Mouse (Mus musculus): ENCODE measurements at regions not wholly inside any gene's neighbourhood (a gene's known extent, or its start where the extent isn't known, plus 50 kb on each side); places are given as distances from the start of the nearest gene placed in this dataset.

DNA sequence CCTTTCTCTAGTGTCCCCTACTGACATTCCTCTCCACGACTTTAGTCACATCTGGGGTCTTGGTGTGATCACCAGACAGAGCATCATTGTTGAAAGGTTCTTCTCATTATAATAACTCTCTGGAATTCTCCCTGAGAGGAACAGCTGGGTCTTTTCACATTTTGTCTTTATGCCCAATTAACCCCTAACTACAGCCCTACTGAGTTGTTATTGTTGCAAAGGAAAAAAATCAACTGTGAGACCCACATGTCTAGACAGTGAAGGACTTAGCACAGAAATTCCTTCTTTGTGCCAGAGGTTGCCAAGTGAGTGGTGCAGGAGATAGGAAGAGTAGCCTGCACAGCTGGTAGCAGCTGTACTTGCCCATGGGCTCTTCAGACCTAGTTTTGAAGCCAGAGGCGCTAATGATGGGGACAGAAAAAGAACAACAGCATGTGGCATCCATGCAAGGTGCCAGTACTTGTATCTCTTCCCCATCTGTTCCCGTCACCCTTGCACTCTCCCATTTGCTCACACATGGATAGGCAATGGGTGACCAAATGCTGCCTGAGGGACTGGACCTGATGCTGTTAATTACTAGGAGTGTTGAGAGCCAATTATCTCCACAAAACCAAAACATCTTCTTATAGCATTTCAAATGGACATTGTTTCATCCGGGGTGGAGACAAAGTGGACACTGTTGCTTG is 189.1 kb downstream of the Olfm4 start:
- ATAC-seq (ENCODE audit: insufficient number of reproducible peaks, low FRiP score) = no peak
- WGBS = 35% methylated on average over 4 of the region's 4 CpGs
- Histone ChIP-seq H3K27me3 (replicated peaks) (no peaks in the 10 kb centered on the region), H3K9me3 (replicated peaks) (no peaks in the 10 kb centered on the region), H3K4me1 (replicated peaks) (no peaks in the 10 kb centered on the region), H3K4me3 (no peak overlapping the region), H3K9ac (no peak overlapping the region), H3K27ac (ENCODE audit: poor library complexity, severe bottlenecking) (no peak overlapping the region), H3K4me2 (no peak overlapping the region), H3K36me3 (no peaks in the 10 kb centered on the region)

DNA sequence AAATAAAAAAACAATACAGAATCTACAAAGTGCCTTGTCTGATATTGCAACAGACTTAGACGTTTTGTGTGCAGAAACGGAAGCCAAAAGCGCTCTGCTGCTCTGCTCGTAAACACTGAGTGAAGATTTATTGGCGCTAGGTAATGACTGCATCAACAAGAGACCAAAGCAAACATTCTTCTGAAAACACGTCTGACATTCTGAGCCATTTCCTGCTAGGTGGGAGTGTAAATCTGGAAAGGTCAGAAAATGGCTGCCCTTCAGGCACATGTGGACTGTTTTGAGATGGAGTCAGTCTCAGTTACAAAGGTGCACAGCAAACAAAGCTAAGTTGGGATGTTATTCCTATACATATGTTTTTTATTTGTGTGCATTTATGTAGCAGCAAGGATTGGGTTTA is 192.6 kb downstream of the Olfm4 start:
- ATAC-seq (ENCODE audit: insufficient number of reproducible peaks, low FRiP score) = no peak
- H3K36me3 ChIP-seq = no peaks in the 10 kb centered on the region
- no peaks in the 10 kb centered on the region for H3K4me1 ChIP-seq (replicated peaks)
- H3K4me2 ChIP-seq = no peak overlapping the region
- no peaks in the 10 kb centered on the region for H3K9me3 ChIP-seq (replicated peaks)
- no peak overlapping the region for H3K4me3 ChIP-seq
- 72% methylated on average over 6 of the region's 6 CpGs for WGBS
- no peak overlapping the region for H3K9ac ChIP-seq
- no peak overlapping the region for H3K27ac ChIP-seq (ENCODE audit: poor library complexity, severe bottlenecking)
- H3K27me3 ChIP-seq (replicated peaks) = no peaks in the 10 kb centered on the region

GRCm38 (mm10) chr14:80195041-80195440 is 211.2 kb downstream of the Olfm4 start:
- H3K4me1 ChIP-seq (replicated peaks) = no peaks in the 10 kb centered on the region
- WGBS = 41% methylated on average over 2 of the region's 2 CpGs
- ATAC-seq (ENCODE audit: insufficient number of reproducible peaks, low FRiP score) = no peak
- H3K27ac ChIP-seq (ENCODE audit: poor library complexity, severe bottlenecking) = no peak overlapping the region
- no peaks in the 10 kb centered on the region for H3K27me3 ChIP-seq (replicated peaks)
- H3K36me3 ChIP-seq = no peaks in the 10 kb centered on the region
- no peak overlapping the region for H3K4me2 ChIP-seq
- H3K9ac ChIP-seq = no peak overlapping the region
- H3K9me3 ChIP-seq (replicated peaks) = no peaks in the 10 kb centered on the region
- H3K4me3 ChIP-seq = no peak overlapping the region

DNA sequence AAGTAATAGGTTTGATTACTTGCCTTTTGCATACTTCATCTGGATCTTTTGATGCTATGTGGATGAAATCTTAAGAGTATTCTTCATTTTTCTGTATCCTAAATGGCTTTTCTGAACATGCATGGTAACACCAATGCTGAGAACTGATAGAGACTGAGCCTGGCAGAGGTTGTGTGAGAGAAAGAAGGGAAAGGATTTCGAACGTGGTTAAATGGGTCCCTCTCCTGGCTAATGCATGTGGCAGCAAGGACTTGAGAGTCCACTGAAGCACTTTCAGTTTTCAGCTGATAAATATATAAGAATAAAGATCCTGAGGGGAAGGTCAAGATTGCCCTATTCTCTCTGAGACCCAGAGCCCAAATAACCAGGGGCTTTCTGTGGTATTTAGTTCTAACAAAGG is 229.0 kb downstream of the Olfm4 start:
- no peak overlapping the region for H3K9ac ChIP-seq
- ATAC-seq (ENCODE audit: insufficient number of reproducible peaks, low FRiP score) = no peak
- H3K4me1 ChIP-seq (replicated peaks) = no peaks in the 10 kb centered on the region
- H3K4me3 ChIP-seq = no peak overlapping the region
- no peaks in the 10 kb centered on the region for H3K9me3 ChIP-seq (replicated peaks)
- H3K27ac ChIP-seq (ENCODE audit: poor library complexity, severe bottlenecking) = no peak overlapping the region
- 28% methylated on average over 2 of the region's 2 CpGs for WGBS
- no peaks in the 10 kb centered on the region for H3K36me3 ChIP-seq
- no peak overlapping the region for H3K4me2 ChIP-seq
- H3K27me3 ChIP-seq (replicated peaks) = no peaks in the 10 kb centered on the region

DNA sequence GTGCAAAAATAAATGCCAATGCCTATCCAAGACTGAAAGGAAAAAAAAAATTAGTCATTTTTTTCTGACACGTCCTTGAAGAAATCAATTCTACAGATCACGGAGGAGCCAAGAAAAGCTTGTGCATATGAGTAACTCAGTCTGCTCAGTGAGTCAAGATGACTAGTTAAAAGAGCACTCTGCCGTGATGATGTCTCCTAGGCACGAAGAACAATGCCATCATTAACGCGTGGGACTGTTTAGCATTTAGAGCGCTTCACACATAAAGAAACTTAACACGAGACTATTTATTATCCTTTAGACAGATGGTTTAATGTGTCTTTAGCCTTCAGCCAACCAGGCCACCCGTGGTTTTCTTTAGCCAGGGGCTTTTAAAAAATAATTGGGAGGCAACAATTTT is 229.8 kb downstream of the Olfm4 start:
- H3K27me3 ChIP-seq (replicated peaks) = no peaks in the 10 kb centered on the region
- no peak for ATAC-seq (ENCODE audit: insufficient number of reproducible peaks, low FRiP score)

DNA sequence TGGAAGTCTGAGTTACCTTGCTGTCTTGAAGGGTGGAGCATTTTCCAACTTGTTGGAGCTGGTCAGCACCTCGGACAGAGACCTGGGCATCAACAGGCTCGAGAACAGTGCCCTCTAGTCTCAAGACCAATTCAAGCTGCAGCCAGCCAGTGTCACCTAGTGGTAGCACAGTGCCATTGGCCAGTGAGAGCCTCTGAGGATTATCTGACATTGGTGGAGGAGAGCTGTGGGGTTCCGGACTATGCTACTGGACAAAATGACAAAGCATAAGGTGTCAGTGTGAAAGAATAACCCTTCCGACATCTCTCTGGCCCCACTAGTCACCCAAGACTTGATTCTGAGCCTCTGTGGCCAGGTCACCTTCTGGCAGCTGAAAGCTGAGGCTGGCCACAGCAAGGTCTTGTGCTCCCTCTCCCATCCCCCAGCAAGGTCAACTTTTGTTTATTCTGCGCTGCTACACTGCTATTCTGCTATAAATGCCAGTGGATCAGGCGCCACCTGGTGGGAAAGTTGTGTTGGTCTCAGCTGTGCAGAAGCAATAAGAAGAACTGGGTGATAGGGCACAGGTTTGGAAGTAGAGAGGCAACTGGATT is 232.2 kb downstream of the Olfm4 start:
- Histone ChIP-seq H3K9me3 (replicated peaks) (no peaks in the 10 kb centered on the region), H3K4me2 (no peak overlapping the region), H3K9ac (no peak overlapping the region), H3K27ac (ENCODE audit: poor library complexity, severe bottlenecking) (no peak overlapping the region), H3K4me1 (replicated peaks) (no peaks in the 10 kb centered on the region), H3K27me3 (replicated peaks) (no peaks in the 10 kb centered on the region), H3K36me3 (no peaks in the 10 kb centered on the region), H3K4me3 (no peak overlapping the region)
- WGBS = 14% methylated on average over 6 of the region's 6 CpGs
- ATAC-seq (ENCODE audit: insufficient number of reproducible peaks, low FRiP score) = 0 out of 2 replicates have a peak, but pooled peaks have one; percentile 55

More for the DNA sequence above, 229.8 kb downstream of the Olfm4 start:
- H3K9ac ChIP-seq = no peak overlapping the region
- H3K9me3 ChIP-seq (replicated peaks) = no peaks in the 10 kb centered on the region
- no peak overlapping the region for H3K4me2 ChIP-seq
- H3K27ac ChIP-seq (ENCODE audit: poor library complexity, severe bottlenecking) = no peak overlapping the region
- no peak overlapping the region for H3K4me3 ChIP-seq
- 74% methylated on average over 9 of the region's 9 CpGs for WGBS
- no peaks in the 10 kb centered on the region for H3K36me3 ChIP-seq
- no peaks in the 10 kb centered on the region for H3K4me1 ChIP-seq (replicated peaks)

DNA sequence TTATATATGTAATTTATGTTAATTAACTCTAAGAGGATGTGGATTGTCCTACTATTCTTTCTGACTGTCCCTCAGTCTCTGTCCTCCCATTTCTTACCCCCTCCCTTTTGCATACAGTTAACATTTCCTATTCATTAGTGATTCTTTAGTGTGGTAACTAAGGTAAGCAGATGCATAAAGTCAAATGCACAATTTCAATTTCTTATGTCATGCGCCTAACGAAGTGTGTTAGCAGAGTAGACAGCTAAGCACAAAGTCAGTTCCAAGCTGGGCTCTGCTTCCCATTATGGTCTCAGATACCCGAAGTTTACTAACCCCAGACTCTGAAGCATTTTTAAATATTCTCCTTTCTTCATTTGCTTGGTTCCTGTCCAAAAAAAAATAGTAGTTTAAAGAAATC is 248.2 kb downstream of the Olfm4 start:
- H3K27ac ChIP-seq (ENCODE audit: poor library complexity, severe bottlenecking) = no peak overlapping the region
- 78% methylated on average over 3 of the region's 3 CpGs for WGBS
- ATAC-seq (ENCODE audit: insufficient number of reproducible peaks, low FRiP score) = no peak

DNA sequence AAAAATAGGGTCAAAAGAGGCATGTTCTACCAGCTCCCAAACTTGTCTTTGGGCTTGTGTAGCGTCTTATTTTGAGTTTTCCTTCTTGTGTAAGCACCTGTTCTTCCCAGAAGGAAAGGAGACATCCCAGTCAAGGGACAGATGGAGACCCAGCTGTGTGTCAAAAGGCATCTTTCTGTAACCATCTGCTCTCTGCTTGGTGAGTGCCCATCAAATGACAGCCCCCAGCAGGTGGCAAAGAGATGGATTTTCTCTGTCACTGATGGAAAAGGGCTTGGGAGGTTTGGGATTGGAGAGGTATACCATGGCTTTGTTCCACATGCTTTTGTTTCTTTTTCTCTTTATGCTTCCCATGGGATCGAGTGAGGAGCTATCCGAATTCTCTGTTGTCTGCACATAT is 249.1 kb downstream of the Olfm4 start:
- ATAC-seq (ENCODE audit: insufficient number of reproducible peaks, low FRiP score) = no peak
- H3K4me3 ChIP-seq = no peak overlapping the region
- 72% methylated on average over 3 of the region's 3 CpGs for WGBS
- no peaks in the 10 kb centered on the region for H3K9me3 ChIP-seq (replicated peaks)
- H3K27ac ChIP-seq (ENCODE audit: poor library complexity, severe bottlenecking) = no peak overlapping the region
- no peaks in the 10 kb centered on the region for H3K4me1 ChIP-seq (replicated peaks)
- no peaks in the 10 kb centered on the region for H3K36me3 ChIP-seq
- no peak overlapping the region for H3K9ac ChIP-seq
- H3K4me2 ChIP-seq = no peak overlapping the region
- no peaks in the 10 kb centered on the region for H3K27me3 ChIP-seq (replicated peaks)

More for the DNA sequence above, 248.2 kb downstream of the Olfm4 start:
- Histone ChIP-seq H3K4me1 (replicated peaks) (no peaks in the 10 kb centered on the region), H3K4me2 (no peak overlapping the region), H3K9ac (no peak overlapping the region), H3K36me3 (no peaks in the 10 kb centered on the region), H3K4me3 (no peak overlapping the region), H3K27me3 (replicated peaks) (no peaks in the 10 kb centered on the region), H3K9me3 (replicated peaks) (no peaks in the 10 kb centered on the region)

GRCm38 (mm10) chr14:80237136-80237535 is 253.3 kb downstream of the Olfm4 start:
- ATAC-seq (ENCODE audit: insufficient number of reproducible peaks, low FRiP score) = no peak
- Histone ChIP-seq H3K27me3 (replicated peaks) (no peaks in the 10 kb centered on the region), H3K4me2 (no peak overlapping the region), H3K27ac (ENCODE audit: poor library complexity, severe bottlenecking) (no peak overlapping the region), H3K36me3 (no peaks in the 10 kb centered on the region), H3K4me3 (no peak overlapping the region), H3K9me3 (replicated peaks) (no peaks in the 10 kb centered on the region), H3K4me1 (replicated peaks) (no peaks in the 10 kb centered on the region), H3K9ac (no peak overlapping the region)

- 69% methylated on average over 2 of the region's 2 CpGs for WGBS
- no peak overlapping the region for H3K4me2 ChIP-seq
Measured at GRCm38 (mm10) chr14:80237552-80237951, 253.7 kb downstream of the Olfm4 start.

DNA sequence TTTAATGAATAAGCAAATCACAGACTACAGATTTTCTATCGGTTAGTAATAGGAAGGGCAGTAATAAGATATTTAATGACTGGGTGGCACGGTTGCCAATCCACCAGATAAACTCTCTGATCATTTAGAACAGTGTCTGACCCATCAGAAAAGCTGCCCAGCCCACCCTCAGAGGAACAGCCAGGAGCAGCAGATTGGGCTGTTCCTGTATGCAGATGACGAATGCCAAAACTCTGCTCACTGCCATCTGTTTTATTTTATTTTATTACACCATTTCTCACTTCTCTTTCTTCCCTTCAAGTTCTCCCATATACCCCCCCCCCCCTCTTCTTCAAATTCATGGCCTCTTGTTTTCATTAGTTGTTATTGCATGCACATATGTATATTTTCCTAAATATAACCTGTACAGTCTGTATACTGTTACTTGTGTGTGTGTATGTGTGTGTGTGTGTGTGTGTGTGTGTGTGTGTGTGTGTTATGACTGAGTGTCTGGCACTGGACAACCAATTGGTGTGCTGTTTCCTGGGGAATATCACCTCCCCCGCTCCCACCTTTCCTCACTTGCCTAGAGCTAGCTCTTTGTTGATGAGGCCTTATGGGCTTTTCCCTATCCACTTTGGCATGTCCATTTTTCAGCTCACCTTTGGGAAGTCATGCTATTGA is 260.9 kb downstream of the Olfm4 start:
- H3K36me3 ChIP-seq = no peaks in the 10 kb centered on the region
- H3K9ac ChIP-seq = no peak overlapping the region
- H3K4me2 ChIP-seq = no peak overlapping the region
- no peak overlapping the region for H3K27ac ChIP-seq (ENCODE audit: poor library complexity, severe bottlenecking)
- ATAC-seq (ENCODE audit: insufficient number of reproducible peaks, low FRiP score) = no peak
- no peaks in the 10 kb centered on the region for H3K4me1 ChIP-seq (replicated peaks)
- H3K4me3 ChIP-seq = no peak overlapping the region
- H3K27me3 ChIP-seq (replicated peaks) = no peaks in the 10 kb centered on the region
- 71% methylated on average over 4 of the region's 4 CpGs for WGBS
- no peaks in the 10 kb centered on the region for H3K9me3 ChIP-seq (replicated peaks)

More at GRCm38 (mm10) chr14:80237552-80237951, 253.7 kb downstream of the Olfm4 start:
- H3K9ac ChIP-seq = no peak overlapping the region
- no peaks in the 10 kb centered on the region for H3K4me1 ChIP-seq (replicated peaks)
- no peaks in the 10 kb centered on the region for H3K36me3 ChIP-seq
- no peak overlapping the region for H3K4me3 ChIP-seq
- no peak overlapping the region for H3K27ac ChIP-seq (ENCODE audit: poor library complexity, severe bottlenecking)
- H3K9me3 ChIP-seq (replicated peaks) = no peaks in the 10 kb centered on the region
- H3K27me3 ChIP-seq (replicated peaks) = no peaks in the 10 kb centered on the region
- no peak for ATAC-seq (ENCODE audit: insufficient number of reproducible peaks, low FRiP score)

All from heart, embryonic 12.5 days (tissue).